Mouse (Mus musculus): Measurements from ENCODE around the gene Chd5.
A peak's percentile ranks its signal among the peaks of the same experiment; 100 is the strongest.

Gene Chd5

DNA sequence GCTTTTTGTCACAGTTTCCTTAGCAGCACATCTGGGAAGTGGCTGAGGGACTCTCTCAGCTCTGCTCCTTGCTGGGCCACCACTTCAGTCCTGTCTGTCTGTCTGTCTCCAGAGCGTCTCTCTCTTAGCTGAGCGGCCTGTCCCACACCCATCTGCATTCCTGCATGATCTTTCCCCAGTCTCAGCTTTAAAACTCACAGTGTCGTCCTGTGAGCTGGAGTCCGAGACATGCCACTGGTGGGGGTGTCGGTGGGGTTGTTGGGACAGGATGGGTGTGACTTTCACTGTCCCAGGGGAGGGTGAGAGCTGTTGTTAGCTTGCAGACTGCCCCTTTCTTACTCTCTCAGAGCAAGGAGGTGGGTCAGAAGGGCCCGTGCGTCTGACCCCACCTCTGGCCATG, 17.2 kb downstream of the Chd5 start:
- DNase-seq, result no peak

DNA sequence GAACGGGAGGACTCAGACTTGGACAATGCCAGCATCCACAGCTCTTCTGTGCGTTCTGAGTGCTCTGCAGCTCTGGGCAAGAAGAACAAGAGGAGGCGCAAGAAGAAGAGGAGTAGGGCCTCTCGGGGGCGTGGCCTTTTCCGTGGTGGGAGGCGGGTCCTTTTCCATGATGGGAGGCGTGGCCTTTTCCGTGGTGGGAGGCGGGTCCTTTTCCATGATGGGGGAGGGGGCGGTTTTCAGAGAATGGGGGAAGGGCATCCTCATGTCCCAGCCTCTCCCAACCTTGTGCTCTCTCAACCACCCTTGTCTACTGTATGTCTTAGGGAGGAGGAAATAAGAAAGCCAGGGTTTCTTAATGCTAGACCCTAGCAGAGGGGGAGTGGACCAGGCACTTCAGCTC, 21.2 kb downstream of the Chd5 start:
- DNase-seq, result no peak

DNA sequence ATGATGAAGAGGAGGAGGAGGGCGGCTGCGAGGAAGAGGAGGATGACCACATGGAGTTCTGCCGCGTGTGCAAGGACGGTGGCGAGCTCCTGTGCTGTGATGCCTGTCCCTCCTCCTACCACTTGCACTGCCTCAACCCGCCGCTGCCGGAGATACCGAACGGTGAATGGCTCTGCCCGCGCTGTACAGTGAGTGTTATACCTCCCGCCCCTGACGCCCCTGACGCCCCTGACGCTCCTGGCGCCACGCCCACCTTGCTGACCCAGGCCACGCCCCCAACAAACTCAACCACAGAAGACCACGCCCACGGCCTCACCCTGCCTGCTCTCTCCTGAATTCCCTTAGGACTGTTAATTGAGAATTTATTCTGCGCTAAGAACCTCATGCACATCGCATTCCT, 22.4 kb downstream of the Chd5 start:
- DNase-seq, result no peak

DNA sequence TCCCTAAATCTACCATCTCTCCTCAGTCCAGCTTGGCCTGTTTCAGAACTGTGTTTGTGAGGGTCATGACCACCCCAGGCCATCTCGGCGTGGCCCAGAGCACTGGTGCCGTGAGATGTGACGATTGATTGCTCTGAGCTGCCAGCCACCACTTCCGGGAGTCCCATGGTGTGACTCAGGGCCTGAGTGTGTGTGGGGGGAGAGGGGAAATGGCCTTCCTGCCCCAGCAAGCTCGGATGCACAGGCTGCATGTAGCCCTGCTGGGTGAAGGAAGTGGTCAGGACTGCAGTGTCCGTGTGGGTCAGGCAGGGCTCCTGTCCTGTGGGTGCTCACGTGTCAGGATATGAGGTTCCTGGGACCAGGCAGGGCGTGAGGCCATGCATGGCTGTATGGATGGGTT, 23.7 kb downstream of the Chd5 start:
- no peak for DNase-seq

DNA sequence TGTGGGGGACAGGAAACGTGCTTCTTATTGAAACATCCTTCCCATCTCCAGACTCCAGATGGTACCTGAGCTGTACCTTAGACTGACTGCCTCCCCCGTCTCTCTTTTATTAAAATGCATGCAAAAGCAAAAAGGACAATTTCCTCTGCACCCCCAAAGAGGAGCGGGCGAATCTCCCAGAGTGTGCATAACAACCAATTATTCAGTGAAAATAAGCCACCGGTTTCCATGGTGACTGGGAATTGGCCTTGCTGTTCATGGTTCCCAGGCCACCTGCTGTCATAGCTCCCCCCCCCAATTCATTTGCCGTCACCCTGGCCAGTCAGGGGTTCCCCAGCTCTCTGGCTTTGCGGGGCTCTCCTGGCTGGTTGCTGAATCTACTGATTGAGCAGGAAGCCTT, 26.8 kb downstream of the Chd5 start:
- no peak for DNase-seq

DNA sequence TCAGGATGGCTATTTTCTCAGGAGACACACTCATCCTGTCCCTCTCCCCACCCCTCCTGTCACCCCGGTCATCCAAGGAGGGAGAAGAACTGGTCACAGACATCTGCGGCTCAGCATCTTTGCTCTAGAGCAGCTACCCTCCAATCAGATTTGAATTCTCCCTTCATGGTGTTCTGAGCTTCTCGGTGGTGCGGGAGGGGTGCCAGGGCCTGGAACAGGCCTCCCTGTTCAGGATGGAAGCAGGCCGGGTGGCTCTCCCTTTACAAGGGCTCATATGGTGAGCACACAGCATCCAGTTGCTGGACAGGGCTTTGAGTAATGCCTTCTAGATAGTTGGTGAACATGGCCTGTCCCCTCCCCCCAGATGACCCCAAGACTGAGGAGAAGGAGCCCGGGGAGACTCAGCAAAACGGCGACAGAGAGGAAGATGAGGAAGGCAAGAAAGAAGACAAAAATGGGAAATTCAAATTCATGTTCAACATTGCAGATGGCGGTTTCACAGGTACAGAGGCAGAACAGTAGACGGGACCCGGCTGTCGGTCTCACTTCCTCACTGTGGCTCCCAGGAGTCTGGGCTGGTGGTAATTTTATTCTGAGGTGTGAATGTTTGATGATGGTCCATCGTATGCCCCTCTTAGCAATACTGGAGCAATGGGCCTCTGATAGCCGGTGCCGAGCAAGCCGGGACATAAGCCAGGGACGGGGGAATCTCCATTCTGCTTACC, 44.2 kb downstream of the Chd5 start:
- DNase-seq, result no peak

DNA sequence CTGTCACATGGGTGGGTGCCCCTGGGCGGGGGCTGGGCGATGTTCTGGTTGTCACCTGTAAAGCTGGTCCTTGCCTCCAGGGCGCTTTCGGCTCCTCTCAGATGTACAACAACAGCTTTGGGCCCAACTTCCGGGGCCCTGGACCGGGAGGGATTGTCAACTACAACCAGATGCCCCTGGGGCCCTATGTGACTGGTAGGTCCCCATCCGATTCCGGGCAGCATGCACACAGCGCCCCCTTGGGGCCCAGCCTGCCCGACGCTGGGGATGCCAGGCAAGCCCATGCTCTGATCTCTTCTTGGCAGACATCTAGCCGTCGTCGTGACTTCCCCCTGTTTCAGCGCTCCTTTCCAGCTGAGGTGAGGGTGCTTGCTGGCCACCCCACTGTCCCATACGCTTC, 47.2 kb downstream of the Chd5 start:
- DNase-seq, result peak in 1 of 2 experiments; percentile 39

DNA sequence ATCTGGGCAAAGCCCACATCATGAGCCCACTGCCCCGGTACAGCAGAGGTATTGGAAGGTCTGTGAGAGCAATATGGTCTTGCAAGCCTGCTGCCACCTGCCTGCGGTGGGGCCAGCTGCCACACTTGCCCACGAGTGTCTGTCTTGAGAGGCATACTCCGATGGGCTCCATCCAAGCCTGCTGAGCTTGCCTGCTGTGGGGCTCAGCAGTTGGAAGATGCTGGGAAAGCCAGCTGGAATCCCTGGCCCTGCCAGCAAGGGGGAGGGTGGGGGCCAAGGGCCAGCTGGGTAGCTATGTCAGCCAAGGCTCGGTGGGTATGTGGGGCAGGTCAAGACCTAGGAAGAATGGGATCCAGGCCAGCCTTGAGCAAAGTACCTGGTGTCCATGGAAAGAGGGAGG, 53.7 kb downstream of the Chd5 start:
- DNase-seq, result peak; percentile 63 to 65

DNA sequence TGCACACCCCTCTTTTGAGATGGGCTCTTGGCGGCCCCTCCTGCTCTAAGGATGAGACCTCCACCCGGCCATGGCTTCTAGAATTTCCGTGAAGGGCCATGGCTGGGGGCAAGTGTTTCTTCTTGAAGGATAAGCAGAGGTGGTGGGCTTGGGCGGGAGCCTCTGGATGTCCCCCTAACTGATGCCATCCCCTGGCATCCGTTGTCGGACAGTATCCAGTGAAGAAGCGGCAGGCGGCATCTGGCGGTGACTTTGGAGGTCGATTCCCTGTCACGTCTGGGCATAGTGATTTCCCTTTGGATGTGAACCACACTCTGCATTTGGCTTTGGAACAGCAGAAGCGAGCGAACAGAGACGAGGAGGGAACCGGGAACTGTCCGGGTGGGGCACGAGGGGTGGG, 54.2 kb downstream of the Chd5 start:
- DNase-seq, result no peak

DNA sequence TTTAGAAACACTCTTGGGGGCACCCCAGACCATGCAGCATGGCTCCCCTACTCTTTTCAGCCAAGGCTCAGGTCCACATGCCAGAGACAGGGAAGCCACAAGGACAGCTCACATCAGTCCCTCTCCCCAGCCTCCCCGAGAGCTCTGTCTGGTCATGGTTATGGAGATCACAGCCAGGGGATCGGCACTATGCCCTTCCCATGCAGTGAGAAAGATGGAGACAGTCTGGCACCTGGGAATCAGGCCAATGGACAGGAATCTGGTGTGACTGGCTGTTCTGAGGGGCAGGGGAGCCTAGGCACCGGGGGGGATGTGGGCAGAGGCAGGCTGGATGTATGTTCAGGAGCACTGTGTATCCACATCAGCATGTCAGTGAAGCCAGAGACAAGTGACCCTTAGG, 60.5 kb downstream of the Chd5 start:
- DNase-seq, result peak; percentile 66 to 76

DNA sequence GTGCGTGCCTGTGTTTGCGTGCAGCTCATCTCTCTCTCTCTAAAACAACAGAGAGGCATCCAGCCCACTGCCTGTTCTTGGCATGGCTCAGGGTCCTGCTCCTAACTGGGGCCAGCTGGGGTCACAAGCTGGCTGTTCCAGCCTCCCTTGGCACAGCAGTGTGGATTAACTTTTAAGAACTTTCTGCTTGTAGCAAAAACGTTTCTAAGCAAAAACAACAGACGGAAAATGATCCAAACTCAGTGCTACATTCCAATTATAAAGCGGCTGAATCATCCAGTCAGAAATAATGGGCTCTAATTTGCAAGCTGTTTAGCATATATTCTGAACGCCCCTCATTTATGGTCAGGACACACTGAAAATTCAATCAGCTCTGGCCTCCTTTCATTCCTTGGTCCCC, 66.7 kb downstream of the Chd5 start:
- DNase-seq, result no peak

DNA sequence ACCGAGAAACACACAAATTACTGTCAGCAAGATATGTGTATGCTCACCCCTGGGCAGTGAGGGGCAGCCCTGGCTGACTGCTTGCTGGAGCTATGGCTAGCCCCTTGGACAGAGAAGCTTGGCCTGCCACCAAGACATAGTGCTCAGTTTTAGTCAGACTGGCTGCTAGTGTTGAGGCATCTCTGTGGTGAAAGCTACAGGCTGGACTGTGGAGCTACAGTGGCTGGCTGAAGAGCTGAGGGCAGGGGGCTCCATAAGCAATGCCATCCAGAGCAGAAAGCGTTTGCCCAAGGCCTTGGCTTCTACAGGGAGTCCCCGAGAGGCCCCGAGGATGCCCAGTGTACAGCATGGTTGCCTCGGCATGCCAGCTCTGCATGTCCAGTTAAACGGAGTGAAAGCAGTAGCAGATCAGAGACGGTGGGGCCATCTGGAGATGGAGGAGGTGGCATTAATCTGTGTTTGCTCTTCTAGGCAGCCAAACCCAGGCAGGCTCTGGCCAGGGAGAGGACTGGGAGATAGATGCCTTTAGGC, 67.3 kb downstream of the Chd5 start:
- DNase-seq, result no peak

DNA sequence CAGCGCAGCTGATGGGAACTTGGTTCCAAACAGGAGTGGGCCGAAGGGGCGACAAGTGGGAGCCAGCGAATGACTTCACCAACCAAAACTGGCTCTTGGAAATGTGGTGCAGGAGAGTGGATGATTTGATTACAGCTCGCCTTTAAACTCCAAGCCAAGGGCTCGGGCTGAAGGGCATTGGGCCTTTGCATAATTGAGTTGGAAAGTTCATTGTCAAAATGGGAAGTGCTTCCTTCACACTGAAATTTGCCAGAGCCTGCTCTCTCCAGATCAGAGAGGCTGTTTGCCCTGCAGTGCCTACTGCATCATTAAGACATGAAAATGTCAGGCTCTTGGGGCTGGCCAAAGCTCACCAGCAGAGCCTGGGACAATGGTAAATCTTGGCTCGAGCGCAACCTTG, 68.1 kb downstream of the Chd5 start:
- DNase-seq, result no peak

DNA sequence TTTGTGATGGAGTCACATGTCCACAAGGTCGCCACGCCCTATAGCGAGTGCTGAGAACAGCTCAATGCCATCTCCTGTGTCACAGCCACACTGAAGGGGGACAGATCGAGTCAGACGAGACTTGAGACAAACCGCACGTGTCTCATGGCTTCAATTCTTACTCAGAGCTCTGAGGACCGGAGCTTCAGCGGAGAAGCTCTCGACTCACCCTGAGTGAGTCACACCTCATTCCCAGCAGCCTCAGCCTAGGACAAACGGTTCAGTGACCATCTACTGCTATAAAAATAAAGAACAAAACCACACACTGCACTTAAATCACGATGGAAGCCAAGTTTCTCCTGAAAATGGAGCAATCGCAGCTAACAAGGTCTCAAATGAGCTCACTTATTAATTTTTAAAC, 72.5 kb downstream of the Chd5 start:
- no peak for DNase-seq

DNA sequence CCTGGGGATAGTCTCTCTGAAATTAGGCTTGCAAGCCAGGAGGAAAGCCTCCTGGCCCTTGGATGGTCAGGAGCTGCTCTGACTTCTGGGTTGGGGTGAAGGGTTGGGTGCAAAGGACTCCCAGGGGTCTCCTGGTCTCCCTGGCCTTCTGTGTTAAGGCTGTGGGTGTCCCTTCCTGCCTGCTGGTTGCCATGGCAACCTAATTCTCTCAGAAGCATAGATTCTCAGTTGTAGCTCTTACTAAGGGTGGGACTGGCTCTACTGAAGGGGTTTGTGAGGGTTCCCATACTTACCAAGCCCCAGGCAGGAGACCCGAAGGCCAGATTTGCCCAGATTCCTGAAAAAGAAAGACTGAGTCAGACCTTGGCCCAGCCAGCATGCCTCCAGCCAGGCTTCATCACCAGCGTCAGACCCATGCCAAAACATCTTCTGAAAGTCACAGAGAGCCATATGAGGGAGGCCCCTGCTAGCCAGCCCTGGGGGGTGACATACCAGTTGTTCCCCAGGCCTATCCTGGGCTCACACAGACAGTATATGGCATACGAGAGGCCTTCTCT, 74.2 kb downstream of the Chd5 start:
- DNase-seq, result no peak

DNA sequence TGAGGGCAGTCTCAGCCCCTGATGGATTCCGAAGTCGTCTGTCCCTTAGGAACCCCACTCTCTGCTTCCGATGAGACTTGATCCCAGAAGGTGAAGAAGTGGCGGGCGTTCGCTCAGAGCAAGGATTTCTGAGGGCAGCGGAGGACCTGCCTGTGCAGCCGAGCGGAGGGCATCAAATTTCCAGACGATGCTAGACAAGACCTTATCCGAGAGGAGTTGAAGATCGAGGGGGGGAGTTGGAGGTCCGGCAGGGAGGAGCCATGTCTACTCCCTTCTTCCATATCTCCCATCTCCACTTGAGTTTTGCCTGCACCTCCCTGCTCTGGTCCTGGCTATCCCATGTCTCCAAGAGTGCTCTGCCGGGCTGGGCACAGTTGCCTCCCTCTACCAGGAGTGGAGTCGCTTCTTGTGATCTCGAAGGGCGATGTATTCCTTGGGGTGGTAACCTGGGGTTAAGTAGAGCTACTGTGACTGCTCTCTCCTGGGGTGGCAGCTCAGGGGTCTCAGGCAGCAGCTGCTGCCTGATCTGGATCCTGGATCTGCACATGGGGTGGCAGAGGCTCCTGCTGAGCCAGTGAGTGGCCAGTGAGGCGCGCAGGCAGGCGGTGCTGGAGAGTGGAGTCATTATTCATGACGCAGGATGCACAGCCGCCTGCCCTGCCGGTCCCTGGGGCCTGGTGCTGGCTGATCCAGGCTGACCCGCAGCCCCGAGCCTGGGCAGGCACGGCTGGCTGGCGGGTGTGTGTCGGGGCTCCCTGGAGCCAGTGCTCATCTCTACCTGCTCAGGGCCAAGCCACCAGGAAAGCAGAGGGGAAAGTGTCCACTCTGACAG, 80.0 kb downstream of the Chd5 start:
- no peak for DNase-seq

DNA sequence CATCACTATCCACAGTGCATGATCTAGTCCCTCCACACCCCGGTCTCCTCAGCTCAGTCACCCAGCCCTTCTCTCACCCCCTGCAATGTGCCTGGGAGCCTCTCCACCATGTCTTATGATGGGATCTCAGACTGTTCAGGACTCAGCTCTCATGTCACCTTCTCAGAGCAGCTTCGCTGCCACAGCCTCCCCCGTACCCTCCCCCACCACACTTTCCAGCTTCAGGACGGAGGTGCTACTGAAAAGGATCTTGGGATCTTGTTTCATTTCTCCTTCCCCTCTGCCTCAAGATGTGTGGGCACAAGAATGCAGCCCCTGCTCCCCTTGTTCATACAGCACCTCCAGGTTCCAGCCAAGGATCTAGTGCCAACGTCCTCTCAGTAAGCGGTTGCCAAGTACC, 85.1 kb downstream of the Chd5 start:
- no peak for DNase-seq

DNA sequence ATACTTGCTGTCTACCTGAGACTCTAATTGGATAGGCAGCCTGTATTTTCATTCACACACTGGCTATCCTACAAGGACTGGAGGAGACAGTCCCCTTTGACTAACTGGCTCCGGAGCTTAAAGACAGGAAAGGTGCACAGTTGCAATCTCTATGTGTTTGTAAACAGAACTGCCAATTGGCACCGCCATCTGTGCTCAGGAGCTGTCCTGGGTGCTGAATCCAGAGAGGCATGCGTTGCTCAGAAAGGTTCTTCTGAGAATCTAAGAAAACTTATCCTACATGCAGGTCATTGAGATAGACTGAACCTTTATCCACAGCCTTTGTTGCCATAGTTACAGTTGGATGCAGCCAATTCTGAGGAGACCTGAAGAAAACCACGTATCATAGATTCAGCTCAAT, 85.9 kb downstream of the Chd5 start:
- no peak for DNase-seq

DNA sequence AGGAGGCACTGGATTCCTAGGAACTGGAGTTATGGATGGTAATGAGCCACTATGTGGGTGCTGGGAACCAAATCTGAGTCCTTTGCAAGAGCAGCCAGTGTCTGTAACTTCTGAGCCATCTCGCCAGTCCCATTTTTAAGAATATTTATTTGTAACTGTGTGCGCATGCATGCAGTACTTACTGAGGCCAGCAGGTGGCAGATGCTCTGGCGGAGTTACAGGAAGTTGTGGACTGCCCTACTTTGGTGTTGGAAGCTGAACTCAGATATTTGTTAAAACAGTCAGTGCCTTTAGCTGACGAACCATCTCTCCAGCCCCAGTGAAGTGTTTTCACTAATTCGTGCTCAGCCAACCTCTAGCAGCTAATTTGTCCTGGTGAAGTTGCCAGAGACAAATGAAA, 86.5 kb downstream of the Chd5 start:
- no peak for DNase-seq

DNA sequence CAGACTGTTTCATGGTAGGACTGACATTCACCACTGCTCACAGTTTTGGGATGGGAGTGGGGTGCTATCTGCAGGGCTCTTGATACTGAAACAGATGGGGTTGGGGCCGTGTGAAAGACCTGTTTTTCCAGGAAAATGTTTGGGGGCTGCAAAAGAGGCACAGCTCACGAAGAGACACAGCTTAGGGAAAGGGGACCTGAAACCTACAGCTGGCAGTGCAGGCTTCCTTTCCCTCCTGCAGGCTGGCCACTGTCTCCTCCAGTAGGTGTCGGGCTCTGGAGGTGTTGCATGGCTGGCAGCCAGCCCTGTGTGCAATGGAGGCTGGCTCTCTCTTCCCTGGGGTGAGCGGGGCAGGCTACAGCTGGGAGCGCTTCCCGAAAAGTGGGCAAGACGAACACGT, 89.8 kb downstream of the Chd5 start:
- no peak for DNase-seq

DNA sequence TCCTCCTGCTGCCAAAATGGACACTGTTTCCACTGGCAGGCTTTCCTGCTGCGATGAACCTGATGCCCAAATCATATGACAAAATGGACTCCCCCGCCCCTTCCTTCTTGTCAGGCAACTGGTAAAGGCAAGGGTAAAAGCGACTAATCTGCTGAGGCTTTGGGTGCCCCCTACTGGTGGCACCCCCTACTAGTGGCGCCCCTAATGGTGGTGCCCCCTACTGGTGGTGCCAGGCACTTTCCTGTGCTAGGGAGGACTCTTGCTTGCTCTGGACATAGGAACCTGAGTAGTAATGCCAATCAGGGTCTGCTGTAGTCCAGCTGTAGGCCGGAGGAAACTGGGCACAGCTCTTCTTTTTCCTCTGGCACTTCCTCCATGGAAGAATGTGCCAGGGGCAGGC, 93.9 kb downstream of the Chd5 start:
- DNase-seq, result peak in 1 of 2 experiments; percentile 57

DNA sequence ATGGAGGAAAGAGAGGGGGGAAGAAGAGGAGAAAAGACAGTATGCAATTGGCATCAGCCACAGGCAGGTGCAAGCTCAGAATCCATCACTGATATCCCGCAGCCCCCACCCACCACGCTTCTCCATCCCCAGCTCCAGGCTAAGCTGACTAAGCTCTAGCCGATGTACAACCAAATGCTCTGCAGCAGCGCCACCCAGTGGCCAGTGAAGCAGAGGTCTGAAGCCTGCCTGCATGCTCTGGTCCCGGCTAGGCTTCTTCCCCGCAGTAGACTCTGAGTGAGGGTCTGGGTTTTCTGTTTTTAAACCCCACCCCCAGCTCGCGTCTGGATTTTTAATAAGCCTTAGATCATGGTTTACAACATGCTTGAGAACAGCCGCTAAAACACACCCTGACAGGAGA, 96.4 kb downstream of the Chd5 start:
- DNase-seq, result peak; percentile 94 to 95

DNA sequence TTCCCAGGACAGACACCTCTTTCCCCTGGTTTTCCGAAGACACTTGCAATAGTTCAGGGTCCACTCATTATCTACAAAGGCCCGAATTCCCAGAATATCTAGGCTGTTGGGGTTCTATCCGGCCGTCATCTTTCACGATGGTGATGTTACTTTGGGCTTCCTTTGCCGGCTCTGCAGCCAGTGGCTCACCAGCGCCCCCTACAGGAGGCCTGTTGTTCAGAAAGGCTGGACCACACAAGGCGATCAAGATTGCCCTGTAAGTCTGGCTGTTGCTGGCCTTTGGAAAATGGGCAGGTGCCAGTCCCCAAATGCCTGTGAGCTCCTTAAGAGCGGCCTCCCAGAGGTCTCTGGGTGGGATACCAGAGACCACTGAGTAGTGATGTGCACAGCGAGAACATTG, 96.8 kb downstream of the Chd5 start:
- peak; percentile 85 to 91 for DNase-seq
